Mouse (Mus musculus): ENCODE results near the gene Rps29. TPM values are rescaled to one million over a fixed set of nuclear protein-coding genes. Genes with fewer than 3 reads are reported as not detected.

Gene Rps29
- polyA plus RNA-seq, 1 experiment from 2014 or later = 1,383 TPM

DNA sequence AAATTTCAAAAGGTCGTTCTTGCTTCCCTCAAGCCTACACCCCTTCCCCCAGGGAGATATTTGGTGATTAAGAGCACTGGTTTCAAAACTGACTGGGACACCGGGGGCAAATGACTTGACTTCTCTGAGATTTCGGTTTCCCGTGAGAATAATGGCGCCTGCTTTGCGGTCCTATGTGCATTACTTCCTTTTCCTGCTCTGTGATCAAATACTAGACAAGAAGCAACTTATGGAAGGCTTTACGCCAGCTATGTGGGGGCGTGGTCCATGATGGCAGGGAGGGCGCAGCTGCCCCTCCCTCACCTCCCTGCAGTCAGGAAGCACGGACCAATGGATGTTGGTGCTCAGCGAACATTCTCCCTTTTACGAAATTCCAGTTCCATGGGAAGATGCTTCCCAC, 28.5 kb downstream of the Rps29 start:
- no peak overlapping the region for H3K27ac ChIP-seq (ENCODE audit: low read depth, low read length)
- no peaks in the 10 kb centered on the region for H3K4me1 ChIP-seq (replicated peaks; ENCODE audit: control insufficient read depth, insufficient read depth, low read length)
- H3K9ac ChIP-seq (ENCODE audit: low read length) = no peak overlapping the region
- no peaks in the 10 kb centered on the region for H3K27me3 ChIP-seq (ENCODE audit: control insufficient read depth, insufficient read depth, low read length)
- no peaks in the 10 kb centered on the region for H3K9me3 ChIP-seq (ENCODE audit: control insufficient read depth, low read length)
- WGBS = 78% methylated on average over 12 of the region's 12 CpGs
- no peak for ATAC-seq (replicated peaks; ENCODE audit: low FRiP score)
- no peaks in the 10 kb centered on the region for H3K36me3 ChIP-seq (ENCODE audit: control insufficient read depth, insufficient read depth, low read length)
- H3K4me3 ChIP-seq (ENCODE audit: low read depth, low read length) = no peak overlapping the region
- no peak for DNase-seq (ENCODE audit: low spot score)
- no peak overlapping the region for H3K4me2 ChIP-seq (ENCODE audit: low read depth, low read length, severe bottlenecking)

DNA sequence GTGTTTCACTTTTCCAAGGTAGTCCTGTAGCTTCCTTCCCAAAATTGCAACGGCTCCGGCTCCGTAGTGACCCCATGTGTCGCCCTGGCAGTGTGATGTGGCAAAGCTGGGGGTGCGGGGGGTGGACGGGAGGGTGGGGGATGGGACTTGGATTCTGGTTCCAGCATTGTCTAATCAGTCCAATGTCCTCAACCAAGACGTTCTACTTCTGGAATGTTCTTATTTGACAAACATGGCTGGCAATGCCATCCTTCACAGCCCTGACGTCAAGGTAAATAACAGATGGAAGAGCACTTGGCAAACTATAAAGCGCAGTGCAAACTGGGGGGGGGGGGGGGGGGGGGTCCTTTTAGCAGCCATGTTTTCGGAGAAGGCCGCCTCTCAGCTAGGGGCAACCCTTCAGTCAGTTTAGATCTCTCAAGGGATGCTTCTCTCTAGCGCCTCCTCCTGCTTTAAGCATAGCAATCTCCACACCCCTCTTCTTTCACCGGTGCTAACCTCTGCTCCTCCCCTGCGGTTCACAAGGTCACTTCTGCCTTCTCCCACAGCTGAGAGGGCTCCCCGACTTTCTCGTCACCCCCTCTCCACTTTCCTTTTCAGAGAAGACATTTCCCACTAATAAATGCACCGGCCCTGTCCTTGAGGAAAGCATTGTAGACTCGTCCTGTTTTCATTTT, 29.2 kb downstream of the Rps29 start:
- H3K4me3 ChIP-seq (ENCODE audit: low read depth, low read length) = no peak overlapping the region
- 41% methylated on average over 18 of the region's 18 CpGs for WGBS
- no peaks in the 10 kb centered on the region for H3K27me3 ChIP-seq (ENCODE audit: control insufficient read depth, insufficient read depth, low read length)
- no peak overlapping the region for H3K27ac ChIP-seq (ENCODE audit: low read depth, low read length)
- no peak overlapping the region for H3K4me2 ChIP-seq (ENCODE audit: low read depth, low read length, severe bottlenecking)
- no peak for ATAC-seq (replicated peaks; ENCODE audit: low FRiP score)
- no peak for DNase-seq (ENCODE audit: low spot score)
- H3K9ac ChIP-seq (ENCODE audit: low read length) = no peak overlapping the region
- H3K9me3 ChIP-seq (ENCODE audit: control insufficient read depth, low read length) = no peaks in the 10 kb centered on the region
- H3K36me3 ChIP-seq (ENCODE audit: control insufficient read depth, insufficient read depth, low read length) = no peaks in the 10 kb centered on the region
- H3K4me1 ChIP-seq (replicated peaks; ENCODE audit: control insufficient read depth, insufficient read depth, low read length) = no peaks in the 10 kb centered on the region

DNA sequence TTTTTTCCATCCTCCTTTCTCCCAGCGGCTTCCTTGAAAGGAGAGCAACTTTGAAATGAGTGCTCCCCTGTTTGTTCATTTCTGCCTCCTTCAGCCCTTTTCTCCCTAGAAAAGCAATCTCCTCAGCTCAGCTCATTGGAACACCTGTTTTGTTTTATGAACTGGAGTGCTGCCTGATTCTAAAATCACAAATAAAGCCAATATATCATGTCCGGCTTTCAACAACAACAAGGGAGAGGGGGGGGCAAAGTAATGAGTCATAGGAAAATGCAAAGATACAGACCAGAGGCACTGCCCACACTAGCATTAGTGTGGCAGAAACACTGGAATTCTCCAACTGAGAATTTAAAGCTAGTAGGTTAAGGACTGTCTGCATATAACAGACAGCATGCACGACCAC, 31.4 kb downstream of the Rps29 start:
- 96% methylated on average over 3 of the region's 3 CpGs for WGBS

DNA sequence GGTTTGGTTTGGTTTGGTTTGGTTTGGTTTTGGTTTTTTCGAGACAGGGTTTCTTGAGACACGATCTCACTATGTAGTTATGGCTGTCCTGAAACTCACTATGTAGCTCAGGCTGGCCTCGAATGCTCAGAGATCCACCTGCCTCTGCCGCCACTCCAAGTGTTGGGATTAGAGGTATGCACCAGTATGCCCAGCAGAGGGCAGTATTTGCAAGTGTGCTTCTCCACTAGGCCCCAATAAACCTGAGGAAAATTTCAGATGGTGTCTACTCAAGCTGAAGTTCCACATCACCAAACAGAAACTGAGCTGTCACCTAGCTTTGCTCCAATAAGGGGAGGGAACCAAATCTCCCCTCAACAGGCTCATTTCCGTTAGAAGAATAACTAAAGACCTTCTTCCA, 31.8 kb downstream of the Rps29 start:
- no peaks in the 10 kb centered on the region for H3K36me3 ChIP-seq (ENCODE audit: control insufficient read depth, insufficient read depth, low read length)
- ATAC-seq (replicated peaks; ENCODE audit: low FRiP score) (no peak), DNase-seq (ENCODE audit: low spot score) (no peak)
- no peaks in the 10 kb centered on the region for H3K27me3 ChIP-seq (ENCODE audit: control insufficient read depth, insufficient read depth, low read length)
- no peak overlapping the region for H3K9ac ChIP-seq (ENCODE audit: low read length)
- no peaks in the 10 kb centered on the region for H3K9me3 ChIP-seq (ENCODE audit: control insufficient read depth, low read length)
- H3K27ac ChIP-seq (ENCODE audit: low read depth, low read length) = no peak overlapping the region
- 87% methylated on average over 5 of the region's 5 CpGs for WGBS
- no peaks in the 10 kb centered on the region for H3K4me1 ChIP-seq (replicated peaks; ENCODE audit: control insufficient read depth, insufficient read depth, low read length)
- H3K4me2 ChIP-seq (ENCODE audit: low read depth, low read length, severe bottlenecking) = no peak overlapping the region
- H3K4me3 ChIP-seq (ENCODE audit: low read depth, low read length) = no peak overlapping the region

More for the DNA sequence above, 31.4 kb downstream of the Rps29 start:
- no peak overlapping the region for H3K27ac ChIP-seq (ENCODE audit: low read depth, low read length)
- no peaks in the 10 kb centered on the region for H3K36me3 ChIP-seq (ENCODE audit: control insufficient read depth, insufficient read depth, low read length)
- H3K9me3 ChIP-seq (ENCODE audit: control insufficient read depth, low read length) = no peaks in the 10 kb centered on the region
- no peak overlapping the region for H3K4me3 ChIP-seq (ENCODE audit: low read depth, low read length)
- H3K4me1 ChIP-seq (replicated peaks; ENCODE audit: control insufficient read depth, insufficient read depth, low read length) = no peaks in the 10 kb centered on the region
- H3K27me3 ChIP-seq (ENCODE audit: control insufficient read depth, insufficient read depth, low read length) = no peaks in the 10 kb centered on the region
- no peak overlapping the region for H3K4me2 ChIP-seq (ENCODE audit: low read depth, low read length, severe bottlenecking)
- no peak for DNase-seq (ENCODE audit: low spot score)
- no peak overlapping the region for H3K9ac ChIP-seq (ENCODE audit: low read length)
- no peak for ATAC-seq (replicated peaks; ENCODE audit: low FRiP score)

DNA sequence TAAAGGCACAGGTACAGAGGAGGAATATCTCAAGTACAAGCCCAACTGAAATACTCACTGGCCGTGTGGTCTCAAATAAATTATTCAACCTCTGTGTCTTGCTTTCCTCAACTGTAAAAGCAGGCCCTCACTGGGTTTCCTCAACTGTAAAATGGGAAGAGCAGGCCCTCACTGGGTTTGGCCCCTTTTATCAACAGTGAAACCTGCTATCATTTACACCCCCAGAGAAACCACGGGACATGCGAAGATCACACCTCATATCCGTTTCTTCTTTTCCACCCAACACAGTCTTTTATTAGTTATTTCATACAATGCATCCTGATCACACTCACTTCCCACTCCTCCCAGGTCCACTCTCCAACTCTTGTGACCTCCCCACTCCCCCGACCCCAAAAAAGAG, 33.9 kb downstream of the Rps29 start:
- no peak for DNase-seq (ENCODE audit: low spot score)
- H3K9ac ChIP-seq (ENCODE audit: low read length) = no peak overlapping the region
- no peak for ATAC-seq (replicated peaks; ENCODE audit: low FRiP score)
- no peak overlapping the region for H3K4me3 ChIP-seq (ENCODE audit: low read depth, low read length)
- H3K9me3 ChIP-seq (ENCODE audit: control insufficient read depth, low read length) = no peaks in the 10 kb centered on the region
- no peaks in the 10 kb centered on the region for H3K4me1 ChIP-seq (replicated peaks; ENCODE audit: control insufficient read depth, insufficient read depth, low read length)
- H3K4me2 ChIP-seq (ENCODE audit: low read depth, low read length, severe bottlenecking) = no peak overlapping the region
- no peaks in the 10 kb centered on the region for H3K27me3 ChIP-seq (ENCODE audit: control insufficient read depth, insufficient read depth, low read length)
- H3K36me3 ChIP-seq (ENCODE audit: control insufficient read depth, insufficient read depth, low read length) = no peaks in the 10 kb centered on the region
- WGBS = 94% methylated on average over 5 of the region's 5 CpGs
- no peak overlapping the region for H3K27ac ChIP-seq (ENCODE audit: low read depth, low read length)

DNA sequence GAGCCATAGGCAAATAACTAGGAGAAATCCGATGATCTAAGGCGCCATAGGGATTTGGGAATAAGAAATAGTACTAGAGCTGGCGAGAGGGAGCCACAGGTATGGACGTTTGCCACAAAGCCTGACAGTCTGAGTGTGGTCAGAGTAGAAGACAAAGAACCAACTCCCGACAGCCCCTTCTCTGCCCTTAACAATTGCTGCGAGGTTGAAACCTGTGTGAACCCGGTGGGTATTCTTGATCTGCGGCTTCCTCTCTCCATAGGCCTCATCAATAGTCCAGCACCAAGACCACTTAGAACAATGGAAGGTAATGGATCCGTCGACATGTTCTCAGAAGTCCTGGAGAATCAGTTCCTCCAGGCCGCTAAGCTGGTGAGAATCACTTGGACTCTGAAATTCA, 36.2 kb downstream of the Rps29 start:
- WGBS = 89% methylated on average over 11 of the region's 11 CpGs
- Histone ChIP-seq H3K27ac (ENCODE audit: low read depth, low read length) (no peak overlapping the region), H3K9me3 (ENCODE audit: control insufficient read depth, low read length) (no peaks in the 10 kb centered on the region), H3K27me3 (ENCODE audit: control insufficient read depth, insufficient read depth, low read length) (no peaks in the 10 kb centered on the region), H3K36me3 (ENCODE audit: control insufficient read depth, insufficient read depth, low read length) (no peaks in the 10 kb centered on the region), H3K4me3 (ENCODE audit: low read depth, low read length) (no peak overlapping the region), H3K4me1 (replicated peaks; ENCODE audit: control insufficient read depth, insufficient read depth, low read length) (no peaks in the 10 kb centered on the region), H3K9ac (ENCODE audit: low read length) (no peak overlapping the region), H3K4me2 (ENCODE audit: low read depth, low read length, severe bottlenecking) (no peak overlapping the region)
- ATAC-seq (replicated peaks; ENCODE audit: low FRiP score) (no peak), DNase-seq (ENCODE audit: low spot score) (no peak)

DNA sequence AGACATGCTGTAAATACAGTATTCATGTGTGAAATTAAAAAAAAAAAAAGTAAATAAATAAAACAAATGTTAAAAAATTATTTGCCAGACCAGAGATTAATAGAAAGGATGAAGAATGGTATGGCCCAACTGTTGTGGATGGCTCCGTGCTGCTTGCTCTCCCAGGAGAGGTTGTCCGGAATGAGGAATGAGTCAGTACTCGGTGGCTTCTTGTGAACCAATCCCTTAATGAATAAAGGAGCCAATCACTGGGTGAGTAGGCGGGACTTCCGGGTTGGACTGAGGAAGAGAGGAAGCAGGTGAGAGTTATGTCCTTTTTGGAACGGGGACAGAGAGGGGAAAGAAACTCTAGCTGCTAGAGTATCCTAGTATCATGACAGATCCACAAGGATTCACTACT, 39.1 kb downstream of the Rps29 start:
- H3K4me1 ChIP-seq (replicated peaks; ENCODE audit: control insufficient read depth, insufficient read depth, low read length) = no peaks in the 10 kb centered on the region
- no peaks in the 10 kb centered on the region for H3K36me3 ChIP-seq (ENCODE audit: control insufficient read depth, insufficient read depth, low read length)
- no peak overlapping the region for H3K27ac ChIP-seq (ENCODE audit: low read depth, low read length)
- H3K9ac ChIP-seq (ENCODE audit: low read length) = no peak overlapping the region
- no peak for DNase-seq (ENCODE audit: low spot score)
- WGBS = 89% methylated on average over 6 of the region's 6 CpGs
- no peaks in the 10 kb centered on the region for H3K27me3 ChIP-seq (ENCODE audit: control insufficient read depth, insufficient read depth, low read length)
- H3K9me3 ChIP-seq (ENCODE audit: control insufficient read depth, low read length) = no peaks in the 10 kb centered on the region
- H3K4me3 ChIP-seq (ENCODE audit: low read depth, low read length) = no peak overlapping the region
- no peak overlapping the region for H3K4me2 ChIP-seq (ENCODE audit: low read depth, low read length, severe bottlenecking)
- no peak for ATAC-seq (replicated peaks; ENCODE audit: low FRiP score)

Small RNA genes lying within 50 kb of the gene (microRNA-seq; reads per million reads assigned to microRNA genes)
- gene Gm47287 (ENCODE audit: insufficient number of aligned reads) = not detected
- gene Gm47295 (ENCODE audit: insufficient number of aligned reads) = not detected

Other genes starting within 250 kb of the Rps29 start
- gene Lrr1, start 9.6 kb upstream of the Rps29 start, polyA plus RNA-seq (2014; fragmentation: Nextera tagmentation; extraction: Ambion mirVana) = 33.8 and 38.4 TPM in 2 replicates
- gene Rpl36al, start 24.9 kb upstream of the Rps29 start, polyA plus RNA-seq (2014; fragmentation: Nextera tagmentation; extraction: Ambion mirVana) = 436 and 487 TPM in 2 replicates
- gene Mgat2, start 25.0 kb upstream of the Rps29 start, polyA plus RNA-seq (2014; fragmentation: Nextera tagmentation; extraction: Ambion mirVana) = 40.6 and 42.3 TPM in 2 replicates
- gene Gm49383, start 37.9 kb upstream of the Rps29 start, polyA plus RNA-seq (2014; fragmentation: Nextera tagmentation; extraction: Ambion mirVana) = 42.2 and 43.4 TPM in 2 replicates
- gene Dnaaf2, start 39.2 kb upstream of the Rps29 start, polyA plus RNA-seq (2014; fragmentation: Nextera tagmentation; extraction: Ambion mirVana) = 17.1 and 20.0 TPM in 2 replicates
- 43.2 and 46.6 TPM in 2 replicates for gene Gm49384, start 45.1 kb upstream of the Rps29 start, polyA plus RNA-seq (2014; fragmentation: Nextera tagmentation; extraction: Ambion mirVana)
- 33.7 and 35.7 TPM in 2 replicates for gene Pole2, start 69.0 kb upstream of the Rps29 start, polyA plus RNA-seq (2014; fragmentation: Nextera tagmentation; extraction: Ambion mirVana)
- gene Klhdc1, start 82.0 kb upstream of the Rps29 start, polyA plus RNA-seq (2014; fragmentation: Nextera tagmentation; extraction: Ambion mirVana) = 3.1 and 3.8 TPM in 2 replicates
- gene Klhdc2, start 137.5 kb upstream of the Rps29 start, polyA plus RNA-seq (2014; fragmentation: Nextera tagmentation; extraction: Ambion mirVana) = 237 and 242 TPM in 2 replicates
- 92.2 and 98.0 TPM in 2 replicates for gene Nemf, start 198.0 kb upstream of the Rps29 start, polyA plus RNA-seq (2014; fragmentation: Nextera tagmentation; extraction: Ambion mirVana)
- gene Arf6, start 213.0 kb upstream of the Rps29 start, polyA plus RNA-seq (2014; fragmentation: Nextera tagmentation; extraction: Ambion mirVana) = 48.7 and 59.7 TPM in 2 replicates
- 0.80 and 2.3 TPM in 2 replicates for gene Gm9887, start 213.3 kb upstream of the Rps29 start, polyA plus RNA-seq (2014; fragmentation: Nextera tagmentation; extraction: Ambion mirVana)